Comparison of ENCODE assay signal across 10 mouse cellular contexts in the genomic region with DNA sequence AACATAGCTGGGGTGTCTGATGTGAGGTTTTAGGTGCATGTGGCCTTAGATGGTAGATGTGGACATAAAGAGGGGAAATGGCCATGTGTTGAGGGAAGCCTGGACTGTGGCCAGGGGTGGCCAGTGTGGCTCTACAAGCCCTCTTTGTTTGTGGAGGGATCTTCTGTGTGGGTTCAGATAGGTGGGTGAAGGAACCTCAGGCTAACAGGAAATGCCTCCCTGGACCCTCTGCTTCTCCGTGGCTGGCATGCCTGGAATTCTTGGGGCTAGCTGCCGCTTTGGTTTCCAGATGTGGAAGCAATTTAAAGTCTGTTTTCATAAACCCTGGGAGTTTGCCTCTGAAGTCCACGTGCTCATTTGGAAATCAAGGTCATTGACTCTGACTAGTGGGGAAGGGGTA.
DNase-seq lines count a peak whose midpoint lies in the region; ATAC-seq and TF ChIP-seq lines count a peak whose summit lies in the region.
"Had no signal": no experiment of that assay in that cellular context is flagged by ENCODE, and none has a peak within 500 bp of the region (broad histone marks: within the 10 kb centered on the region; RNA-seq: fewer than 3 reads in every experiment).

No protein-coding gene starts in this region.

- no peak overlapping the region for H3K9ac ChIP-seq in kidney, postnatal 0 days (ENCODE audit: low read depth, low read length)
- 0 out of 2 replicates have a peak overlapping the region, but pooled peaks have one; percentile 49 for H3K9ac ChIP-seq in embryonic facial prominence, embryonic 13.5 days

- peaks cover 21% of the 10 kb centered on the region; the same call in 1 of the 2 replicates for H3K4me1 ChIP-seq in kidney, postnatal 0 days (replicated peaks; ENCODE audit: insufficient read depth, low read length)
- H3K4me1 ChIP-seq in embryonic facial prominence, embryonic 13.5 days: peaks cover 65% of the 10 kb centered on the region

- ATAC-seq in kidney, postnatal 0 days (replicated peaks; ENCODE audit: low FRiP score, low read depth): no peak
- no peak for ATAC-seq in embryonic facial prominence, embryonic 13.5 days (ENCODE audit: insufficient number of reproducible peaks, insufficient read depth, low FRiP score, low TSS enrichment, low read depth)

- no peaks in the 10 kb centered on the region for H3K27me3 ChIP-seq in kidney, postnatal 0 days (ENCODE audit: insufficient read depth, low read length)
- H3K27me3 ChIP-seq in embryonic facial prominence, embryonic 13.5 days: no peaks in the 10 kb centered on the region

- WGBS in kidney, postnatal 0 days: 3% methylated on average over 3 of the region's 3 CpGs
- 7% methylated on average over 3 of the region's 3 CpGs for whole genome bisulfite sequencing in embryonic facial prominence, embryonic 13.5 days

- TF ChIP-seq CTCF in kidney, postnatal 0 days (IDR thresholded peaks at IDR 0.05; ENCODE audit: low read depth): no peak

- DNase-seq in kidney, postnatal 0 days (ENCODE audit: low spot score): peak; percentile 22
- no peak for DNase-seq in kidney, adult 18-20 months
- DNase-seq in embryo, embryonic 10 days (ENCODE audit: low spot score): peak; percentile 66
- peak; percentile 47 for DNase-seq in neural tube, embryonic 10.5 days (ENCODE audit: extremely low spot score, low spot score)
- no peak for DNase-seq in lung, postnatal 10 days
- no peak for DNase-seq in cerebellum, adult 18-20 months
- DNase-seq: gastrocnemius, postnatal 36 days; thymus, adult 2 months had no signal

- no peaks in the 10 kb centered on the region for H3K9me3 ChIP-seq in kidney, postnatal 0 days (replicated peaks; ENCODE audit: low read length)
- no peaks in the 10 kb centered on the region for H3K9me3 ChIP-seq in embryonic facial prominence, embryonic 13.5 days
- H3K9me3 ChIP-seq: G1E had no signal

- H3K4me3 ChIP-seq in kidney, postnatal 0 days (replicated peaks; ENCODE audit: low read depth, low read length): no peak overlapping the region
- no peak overlapping the region for H3K4me3 ChIP-seq in embryonic facial prominence, embryonic 13.5 days

- no peak overlapping the region for H3K4me2 ChIP-seq in kidney, postnatal 0 days (ENCODE audit: low read length)
- no peak overlapping the region for H3K4me2 ChIP-seq in embryonic facial prominence, embryonic 13.5 days

- no peaks in the 10 kb centered on the region for H3K36me3 ChIP-seq in kidney, postnatal 0 days (ENCODE audit: insufficient read depth, low read length)
- no peaks in the 10 kb centered on the region for H3K36me3 ChIP-seq in embryonic facial prominence, embryonic 13.5 days
- H3K36me3 ChIP-seq: G1E had no signal

- H3K27ac ChIP-seq in kidney, postnatal 0 days: peak overlapping the region; percentile 47
- peak overlapping the region; percentile 95 for H3K27ac ChIP-seq in embryonic facial prominence, embryonic 13.5 days

Comparison
In these comparisons a context has a peak if more than half of its experiments do, and no peak if none do; other contexts are left out.
1. DNase-seq: peak in kidney, postnatal 0 days (single experiment), embryo, embryonic 10 days (single experiment) and neural tube, embryonic 10.5 days (single experiment); none in kidney, adult 18-20 months (single experiment), lung, postnatal 10 days (single experiment) and cerebellum, adult 18-20 months (0 of 2).